Mouse (Mus musculus) stomach, postnatal 0 days (tissue): ENCODE data around the gene 4930455H04Rik.

ENCODE experiments used
- CTCF ChIP-seq: IDR thresholded peaks from 2 replicates; pipeline ENCODE4 v1.5.1; 2016; ENCODE audit warnings: antibody characterized with exemption, low read depth, mild to moderate bottlenecking, moderate library complexity
- EP300 ChIP-seq: optimal IDR thresholded peaks from 2 replicates; pipeline ENCODE3; 2016; ENCODE audit warnings: antibody characterized with exemption

- TF ChIP-seq CTCF (no peak), EP300 (no peak)
Measured at GRCm38 (mm10) chr3:117007340-117007739, 39.3 kb downstream of the 4930455H04Rik start.
